Mouse (Mus musculus): Measurements from ENCODE around the gene Gadd45b. TPM values are rescaled to one million over a fixed set of nuclear protein-coding genes. Genes with fewer than 3 reads are reported as not detected.

Gene Gadd45b
- polyA plus RNA-seq, 1 experiment from 2014 or later: 39.8 TPM

- H3K27ac ChIP-seq (replicated peaks in 1 of 2; ENCODE audit: control insufficient read depth in 1 of 2, insufficient read depth in 1 of 2, low read depth in 2 of 2, low read length in 2 of 2): no peak overlapping the region
- H3K4me2 ChIP-seq (ENCODE audit: low read length): no peak overlapping the region
- H3K27me3 ChIP-seq (ENCODE audit: control insufficient read depth, insufficient read depth, low read length): no peaks in the 10 kb centered on the region
- H3K9ac ChIP-seq (ENCODE audit: low read length): no peak overlapping the region
- WGBS: 77% methylated on average over 3 of the region's 3 CpGs
- no peak overlapping the region for H3K4me3 ChIP-seq (ENCODE audit: control insufficient read depth in 1 of 2, insufficient read depth in 1 of 2, low read depth in 1 of 2, low read length in 2 of 2)
- no peak for ATAC-seq (ENCODE audit: insufficient number of reproducible peaks, insufficient read depth, low FRiP score, low read depth)
- H3K36me3 ChIP-seq (ENCODE audit: control insufficient read depth, insufficient read depth, low read length): no peaks in the 10 kb centered on the region
- peaks cover 16 to 27% of the 10 kb centered on the region in 2 experiments for H3K4me1 ChIP-seq (ENCODE audit: control insufficient read depth in 2 of 2, insufficient read depth in 2 of 2, low read length in 2 of 2)
- H3K9me3 ChIP-seq (ENCODE audit: control insufficient read depth, low read length): no peaks in the 10 kb centered on the region
Observed at GRCm38 (mm10) chr10:80969298-80969697, 39.4 kb downstream of the Gadd45b start.

- 80% methylated on average over 8 of the region's 8 CpGs for whole genome bisulfite sequencing
- Histone ChIP-seq H3K27me3 (ENCODE audit: control insufficient read depth, insufficient read depth, low read length) (no peaks in the 10 kb centered on the region), H3K4me1 (ENCODE audit: control insufficient read depth in 2 of 2, insufficient read depth in 2 of 2, low read length in 2 of 2) (peaks cover 13 to 23% of the 10 kb centered on the region in 2 experiments), H3K9me3 (ENCODE audit: control insufficient read depth, low read length) (no peaks in the 10 kb centered on the region), H3K9ac (ENCODE audit: low read length) (no peak overlapping the region), H3K4me2 (ENCODE audit: low read length) (no peak overlapping the region), H3K36me3 (ENCODE audit: control insufficient read depth, insufficient read depth, low read length) (no peaks in the 10 kb centered on the region), H3K4me3 (ENCODE audit: control insufficient read depth in 1 of 2, insufficient read depth in 1 of 2, low read depth in 1 of 2, low read length in 2 of 2) (no peak overlapping the region), H3K27ac (replicated peaks in 1 of 2; ENCODE audit: control insufficient read depth in 1 of 2, insufficient read depth in 1 of 2, low read depth in 2 of 2, low read length in 2 of 2) (no peak overlapping the region)
- ATAC-seq (ENCODE audit: insufficient number of reproducible peaks, insufficient read depth, low FRiP score, low read depth): no peak
Observed at GRCm38 (mm10) chr10:80970159-80970558, 40.3 kb downstream of the Gadd45b start.

- H3K4me3 ChIP-seq (ENCODE audit: control insufficient read depth in 1 of 2, insufficient read depth in 1 of 2, low read depth in 1 of 2, low read length in 2 of 2): no peak overlapping the region
- peak overlapping the region; percentile 13; the same call in 1 of the 2 replicates for H3K9ac ChIP-seq (ENCODE audit: low read length)
- 77% methylated on average over 15 of the region's 15 CpGs for WGBS
- no peak for ATAC-seq (ENCODE audit: insufficient number of reproducible peaks, insufficient read depth, low FRiP score, low read depth)
- H3K27ac ChIP-seq (replicated peaks in 1 of 2; ENCODE audit: control insufficient read depth in 1 of 2, insufficient read depth in 1 of 2, low read depth in 2 of 2, low read length in 2 of 2): no peak overlapping the region
- no peak overlapping the region for H3K4me2 ChIP-seq (ENCODE audit: low read length)
- peaks cover 9 to 16% of the 10 kb centered on the region in 2 experiments for H3K4me1 ChIP-seq (ENCODE audit: control insufficient read depth in 2 of 2, insufficient read depth in 2 of 2, low read length in 2 of 2)
- H3K36me3 ChIP-seq (ENCODE audit: control insufficient read depth, insufficient read depth, low read length): no peaks in the 10 kb centered on the region
- H3K9me3 ChIP-seq (ENCODE audit: control insufficient read depth, low read length): no peaks in the 10 kb centered on the region
- H3K27me3 ChIP-seq (ENCODE audit: control insufficient read depth, insufficient read depth, low read length): no peaks in the 10 kb centered on the region
Observed at GRCm38 (mm10) chr10:80971533-80971932, 41.7 kb downstream of the Gadd45b start.

- Histone ChIP-seq H3K9ac (ENCODE audit: low read length) (peak overlapping the region; percentile 25; the same call in 1 of the 2 replicates), H3K4me1 (ENCODE audit: control insufficient read depth in 2 of 2, insufficient read depth in 2 of 2, low read length in 2 of 2) (peaks cover 9 to 10% of the 10 kb centered on the region in 2 experiments), H3K9me3 (ENCODE audit: control insufficient read depth, low read length) (no peaks in the 10 kb centered on the region), H3K36me3 (ENCODE audit: control insufficient read depth, insufficient read depth, low read length) (no peaks in the 10 kb centered on the region), H3K27me3 (ENCODE audit: control insufficient read depth, insufficient read depth, low read length) (no peaks in the 10 kb centered on the region), H3K4me3 (ENCODE audit: control insufficient read depth in 1 of 2, insufficient read depth in 1 of 2, low read depth in 1 of 2, low read length in 2 of 2) (no peak overlapping the region), H3K27ac (replicated peaks in 1 of 2; ENCODE audit: control insufficient read depth in 1 of 2, insufficient read depth in 1 of 2, low read depth in 2 of 2, low read length in 2 of 2) (peak overlapping the region in 1 of 2 experiments; percentile 64; a peak in 3 of 4 replicates), H3K4me2 (ENCODE audit: low read length) (no peak overlapping the region)
- ATAC-seq (ENCODE audit: insufficient number of reproducible peaks, insufficient read depth, low FRiP score, low read depth): no peak
- 39% methylated on average over 11 of the region's 11 CpGs for WGBS
Observed at GRCm38 (mm10) chr10:80972071-80972987, 42.5 kb downstream of the Gadd45b start.

- no peak overlapping the region for H3K27ac ChIP-seq (replicated peaks in 1 of 2; ENCODE audit: control insufficient read depth in 1 of 2, insufficient read depth in 1 of 2, low read depth in 2 of 2, low read length in 2 of 2)
- H3K4me2 ChIP-seq (ENCODE audit: low read length): no peak overlapping the region
- no peaks in the 10 kb centered on the region for H3K36me3 ChIP-seq (ENCODE audit: control insufficient read depth, insufficient read depth, low read length)
- no peaks in the 10 kb centered on the region for H3K27me3 ChIP-seq (ENCODE audit: control insufficient read depth, insufficient read depth, low read length)
- H3K4me3 ChIP-seq (ENCODE audit: control insufficient read depth in 1 of 2, insufficient read depth in 1 of 2, low read depth in 1 of 2, low read length in 2 of 2): no peak overlapping the region
- no peak overlapping the region for H3K9ac ChIP-seq (ENCODE audit: low read length)
- WGBS: 68% methylated on average over 1 of the region's 1 CpGs
- peaks cover 9 to 10% of the 10 kb centered on the region in 2 experiments for H3K4me1 ChIP-seq (ENCODE audit: control insufficient read depth in 2 of 2, insufficient read depth in 2 of 2, low read length in 2 of 2)
- H3K9me3 ChIP-seq (ENCODE audit: control insufficient read depth, low read length): no peaks in the 10 kb centered on the region
- ATAC-seq (ENCODE audit: insufficient number of reproducible peaks, insufficient read depth, low FRiP score, low read depth): no peak
Observed at GRCm38 (mm10) chr10:80973722-80974121, 43.8 kb downstream of the Gadd45b start.

- H3K4me2 ChIP-seq (ENCODE audit: low read length): no peak overlapping the region
- H3K36me3 ChIP-seq (ENCODE audit: control insufficient read depth, insufficient read depth, low read length): no peaks in the 10 kb centered on the region
- ATAC-seq (ENCODE audit: insufficient number of reproducible peaks, insufficient read depth, low FRiP score, low read depth): no peak
- WGBS: 91% methylated on average over 11 of the region's 11 CpGs
- peaks cover 9 to 10% of the 10 kb centered on the region in 2 experiments for H3K4me1 ChIP-seq (ENCODE audit: control insufficient read depth in 2 of 2, insufficient read depth in 2 of 2, low read length in 2 of 2)
- no peak overlapping the region for H3K9ac ChIP-seq (ENCODE audit: low read length)
- H3K9me3 ChIP-seq (ENCODE audit: control insufficient read depth, low read length): no peaks in the 10 kb centered on the region
- no peak overlapping the region for H3K27ac ChIP-seq (replicated peaks in 1 of 2; ENCODE audit: control insufficient read depth in 1 of 2, insufficient read depth in 1 of 2, low read depth in 2 of 2, low read length in 2 of 2)
- H3K4me3 ChIP-seq (ENCODE audit: control insufficient read depth in 1 of 2, insufficient read depth in 1 of 2, low read depth in 1 of 2, low read length in 2 of 2): no peak overlapping the region
- no peaks in the 10 kb centered on the region for H3K27me3 ChIP-seq (ENCODE audit: control insufficient read depth, insufficient read depth, low read length)
Observed at GRCm38 (mm10) chr10:80975478-80975877, 45.6 kb downstream of the Gadd45b start.

GRCm38 (mm10) chr10:80981564-80982112, 51.8 kb downstream of the Gadd45b start:
- Histone ChIP-seq H3K9ac (ENCODE audit: low read length) (no peak overlapping the region), H3K4me2 (ENCODE audit: low read length) (no peak overlapping the region), H3K27ac (replicated peaks in 1 of 2; ENCODE audit: control insufficient read depth in 1 of 2, insufficient read depth in 1 of 2, low read depth in 2 of 2, low read length in 2 of 2) (no peak overlapping the region), H3K27me3 (ENCODE audit: control insufficient read depth, insufficient read depth, low read length) (peaks cover 18% of the 10 kb centered on the region; the same call in 1 of the 2 replicates), H3K36me3 (ENCODE audit: control insufficient read depth, insufficient read depth, low read length) (no peaks in the 10 kb centered on the region), H3K9me3 (ENCODE audit: control insufficient read depth, low read length) (no peaks in the 10 kb centered on the region), H3K4me3 (ENCODE audit: control insufficient read depth in 1 of 2, insufficient read depth in 1 of 2, low read depth in 1 of 2, low read length in 2 of 2) (no peak overlapping the region), H3K4me1 (ENCODE audit: control insufficient read depth in 2 of 2, insufficient read depth in 2 of 2, low read length in 2 of 2) (peaks cover 10 to 11% of the 10 kb centered on the region in 2 experiments; a peak in 3 of 4 replicates)
- ATAC-seq (ENCODE audit: insufficient number of reproducible peaks, insufficient read depth, low FRiP score, low read depth): no peak
- WGBS: 59% methylated on average over 7 of the region's 7 CpGs
